Mouse (Mus musculus) heart, postnatal 10 days (tissue): Measurements from ENCODE around the gene Sgk1. TPM values are rescaled to one million over a fixed set of nuclear protein-coding genes. Genes with fewer than 3 reads are reported as not detected.

ENCODE experiments used
- DNase-seq, 2 experiments: peaks; one replicate each; pipeline ENCODE4 v3.0.0; 2021
- intact Hi-C: fragments of 180-260 bp; cut with DNase I; formaldehyde crosslinking; loops from one replicate; pipeline ENCODE4 v1.15.1; 2025
- total RNA-seq, 2 experiments: library from RNA; stranded (reverse); gene quantifications; 2 replicates each; pipeline ENCODE4 v1.2.3; 2021

Gene Sgk1
- 100 to 1,000 TPM in 1 of 2 experiments, 10 to 100 TPM in 1; 66.4 to 121 TPM for total RNA-seq

DNA sequence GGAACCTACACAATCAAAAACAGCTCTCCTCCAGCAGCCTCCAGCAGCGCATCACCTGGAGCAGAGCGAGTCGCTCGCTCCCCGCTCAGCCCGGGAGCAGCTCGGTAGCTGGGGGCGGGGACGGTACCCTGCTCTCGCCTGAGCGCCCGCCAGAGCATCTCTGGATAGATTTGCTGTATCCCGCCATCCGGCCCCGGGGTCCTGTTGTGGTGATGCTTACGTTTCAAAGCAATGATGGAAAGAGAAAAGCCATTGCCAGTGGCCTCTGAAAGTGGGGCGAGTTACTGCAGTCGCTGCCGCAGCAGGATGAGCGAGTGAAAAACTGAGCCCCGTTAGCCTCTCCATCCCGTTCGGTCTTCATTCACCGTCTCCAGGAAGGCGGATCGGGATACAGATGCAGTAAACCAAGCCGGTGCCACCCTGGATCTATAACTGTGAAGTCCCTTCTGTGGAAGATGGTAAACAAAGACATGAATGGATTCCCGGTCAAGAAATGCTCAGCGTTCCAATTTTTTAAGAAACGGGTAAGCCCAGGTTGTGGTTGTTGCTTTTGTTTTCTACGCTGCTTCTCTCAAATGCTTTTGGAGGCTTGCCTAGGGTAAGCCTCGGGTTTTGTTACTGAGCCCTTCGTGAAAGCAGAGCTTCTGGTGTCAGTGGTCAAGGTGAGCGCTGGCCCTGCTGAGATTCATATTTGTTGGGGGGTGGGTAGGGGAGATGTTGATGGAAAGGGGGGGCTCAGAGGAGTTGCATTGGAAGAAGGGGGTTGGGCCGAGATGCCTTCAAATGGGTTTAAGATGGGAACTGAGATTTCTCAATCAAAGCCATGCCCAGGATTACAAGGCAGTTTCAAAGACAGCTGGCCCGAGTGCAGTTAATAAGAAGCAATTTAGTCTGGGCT, at the start of gene Sgk1:
Sgk1 (plus strand) TSS at position 1 of the 898 bp plus-strand sequence.
- intact Hi-C loops = no loop called here
- peak; percentile 13 to 29 for DNase-seq

DNA sequence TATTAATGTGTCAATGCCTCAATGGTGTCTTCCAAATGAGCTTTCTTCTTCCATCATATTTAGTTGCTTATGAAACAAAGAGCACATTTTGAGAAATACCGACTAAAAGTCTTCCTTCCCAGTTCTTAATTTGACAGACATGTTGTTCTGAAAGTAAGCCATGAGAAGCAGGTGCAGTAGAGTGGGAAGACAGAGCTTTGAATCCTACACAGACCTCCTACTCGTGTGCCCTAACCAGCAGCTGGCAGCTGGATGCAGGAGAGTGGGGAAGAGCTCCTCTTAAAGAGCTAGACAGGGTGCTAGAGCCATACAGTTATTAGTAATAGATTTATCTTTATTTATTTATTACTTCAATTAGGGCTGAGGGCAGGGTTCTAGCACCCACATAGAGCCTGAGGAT, 49.7 kb upstream of the Sgk1 start:
- DNase-seq = no peak
- intact Hi-C loops = no loop called here

DNA sequence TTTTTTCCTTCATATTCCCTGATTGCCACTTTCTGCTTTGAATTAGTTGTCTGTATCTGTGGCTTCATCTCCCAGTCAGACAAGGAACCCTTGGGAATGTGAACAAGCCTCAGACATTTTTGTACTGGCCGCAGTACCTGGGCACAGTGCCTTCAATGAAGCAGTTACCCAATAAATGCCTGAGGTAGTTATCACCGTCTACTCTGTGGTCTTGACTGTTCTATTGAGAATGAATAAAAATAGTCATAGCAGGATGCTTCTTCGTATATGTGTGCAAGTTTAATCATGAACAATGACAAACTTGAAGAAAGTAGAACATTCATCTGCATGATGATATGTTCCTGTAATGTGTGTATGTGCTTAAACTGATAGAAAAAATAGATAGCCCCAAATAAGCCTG, 48.2 kb upstream of the Sgk1 start:
- intact Hi-C loops = no loop called here
- no peak for DNase-seq

DNA sequence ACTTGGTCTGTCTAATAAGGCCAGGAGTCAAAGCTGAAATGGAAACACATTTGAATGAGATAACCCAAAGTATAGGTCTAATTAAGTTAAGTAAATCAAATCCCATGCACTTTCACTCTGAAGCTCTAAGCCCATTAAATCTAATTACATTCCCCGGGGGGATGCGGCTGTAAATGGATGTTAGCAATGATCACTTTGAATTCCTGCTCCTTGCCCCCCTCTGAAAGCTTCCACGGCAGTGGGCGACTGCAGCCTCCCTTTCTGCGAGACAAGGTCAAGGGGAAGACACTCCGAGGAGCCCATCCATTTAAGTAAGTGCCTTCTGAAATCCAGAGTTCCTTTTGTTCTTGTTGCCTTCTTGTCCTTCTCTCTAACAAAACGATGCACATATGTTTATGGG, 46.9 kb upstream of the Sgk1 start:
- intact Hi-C loops = no loop called here

DNA sequence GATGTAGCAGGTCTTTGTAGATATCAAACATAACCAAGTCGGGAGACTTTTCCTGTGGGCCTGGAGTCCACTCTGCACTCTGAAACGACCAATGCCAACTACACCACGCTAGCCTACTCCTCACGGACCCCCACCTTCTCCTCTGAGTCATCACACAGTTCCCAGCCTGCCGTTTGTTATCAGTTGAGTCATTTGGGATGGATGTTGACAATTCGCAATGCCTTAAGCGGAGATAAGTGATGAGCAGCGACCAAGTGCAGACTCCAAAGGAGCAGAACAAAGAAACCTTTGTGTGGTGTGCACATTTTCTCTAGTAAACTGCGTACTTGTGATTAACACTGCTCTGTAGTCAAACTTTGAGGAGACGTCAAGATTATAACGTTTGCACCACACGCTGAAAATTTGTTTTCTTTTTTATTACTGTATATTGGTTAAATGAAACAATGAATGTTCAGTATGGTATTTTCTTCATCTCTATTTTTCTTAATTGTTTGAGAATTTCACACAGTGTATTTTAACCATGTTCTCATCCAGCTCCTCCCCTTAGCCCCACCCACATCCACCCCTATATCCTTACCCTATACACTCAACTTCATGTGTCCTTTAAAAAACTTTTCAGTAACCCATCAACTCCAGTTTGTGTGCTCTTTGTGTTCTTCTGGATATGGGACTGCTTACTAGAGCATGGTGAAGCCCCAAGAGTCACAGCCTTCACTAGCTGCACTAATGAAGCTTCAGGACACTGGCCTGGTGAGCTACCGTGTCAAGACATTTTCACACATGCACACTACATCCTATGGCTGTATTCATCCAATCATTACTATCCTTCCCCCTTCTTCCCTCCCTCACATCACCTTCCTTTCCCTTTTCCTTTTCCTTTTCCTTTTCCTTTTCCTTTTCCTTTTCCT, 42.5 kb upstream of the Sgk1 start:
- DNase-seq = peak; percentile 23 to 33
- intact Hi-C loops = no loop called here

More for the DNA sequence above, 46.9 kb upstream of the Sgk1 start:
- DNase-seq = no peak

DNA sequence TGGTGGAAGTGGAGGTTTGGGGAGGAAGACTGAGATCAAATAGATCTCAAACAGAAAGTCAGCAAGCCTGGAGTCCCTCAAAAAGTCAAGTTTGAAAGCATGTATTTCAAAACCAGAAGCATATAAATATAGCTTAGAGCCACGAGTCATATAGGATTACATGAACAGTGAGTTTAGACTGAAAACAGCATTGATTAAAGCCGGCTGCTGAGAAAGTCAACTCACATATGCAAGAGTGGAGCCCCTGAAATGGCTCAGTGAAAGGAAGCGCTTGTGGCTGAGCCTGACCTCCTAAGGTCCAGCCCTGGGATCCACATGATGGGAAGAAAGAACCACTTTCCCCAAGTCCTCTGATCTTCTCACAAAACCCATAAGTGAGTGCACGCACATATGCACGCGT, 38.7 kb upstream of the Sgk1 start:
- no peak for DNase-seq
- intact Hi-C loops = no loop called here

DNA sequence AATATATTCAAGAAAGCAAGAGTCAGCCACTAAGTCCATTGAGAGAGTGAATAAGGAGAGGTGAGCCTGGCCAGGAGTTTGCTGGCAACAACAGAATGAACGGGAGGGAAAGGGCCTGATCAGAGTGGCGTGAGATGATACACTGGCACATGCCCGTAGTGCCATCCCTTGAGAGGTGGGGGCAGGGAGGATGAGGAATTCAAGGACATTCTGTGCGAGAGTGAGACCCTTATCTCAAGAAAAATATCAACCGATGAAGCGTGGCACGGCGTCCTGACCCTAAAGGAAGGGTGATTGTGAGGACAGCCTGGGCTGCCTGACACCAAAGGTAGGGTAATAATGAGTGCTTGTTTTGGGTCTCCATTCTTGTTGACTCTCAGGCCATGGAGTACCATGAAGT, 38.1 kb upstream of the Sgk1 start:
- no peak for DNase-seq
- intact Hi-C loops = no loop called here

DNA sequence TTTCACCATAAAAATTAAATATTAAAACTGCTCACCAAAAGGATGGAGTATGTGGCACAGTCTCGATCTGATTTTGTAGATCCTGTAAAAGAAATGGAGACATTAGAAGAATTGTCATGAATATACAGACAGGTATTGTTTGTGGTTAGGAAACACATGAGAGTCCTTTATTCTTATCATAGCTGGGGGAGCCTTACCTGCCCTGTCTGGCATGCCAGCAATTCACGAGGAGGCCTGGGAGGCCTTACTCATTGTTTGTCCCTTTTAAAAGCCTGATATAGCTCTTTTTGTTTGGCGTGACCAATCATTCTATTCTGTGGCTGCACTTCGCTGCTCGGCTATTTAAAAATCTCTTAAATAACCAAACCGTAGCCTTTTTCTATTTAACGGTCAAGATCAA, 37.6 kb upstream of the Sgk1 start:
- no peak for DNase-seq
- intact Hi-C loops = no loop called here

DNA sequence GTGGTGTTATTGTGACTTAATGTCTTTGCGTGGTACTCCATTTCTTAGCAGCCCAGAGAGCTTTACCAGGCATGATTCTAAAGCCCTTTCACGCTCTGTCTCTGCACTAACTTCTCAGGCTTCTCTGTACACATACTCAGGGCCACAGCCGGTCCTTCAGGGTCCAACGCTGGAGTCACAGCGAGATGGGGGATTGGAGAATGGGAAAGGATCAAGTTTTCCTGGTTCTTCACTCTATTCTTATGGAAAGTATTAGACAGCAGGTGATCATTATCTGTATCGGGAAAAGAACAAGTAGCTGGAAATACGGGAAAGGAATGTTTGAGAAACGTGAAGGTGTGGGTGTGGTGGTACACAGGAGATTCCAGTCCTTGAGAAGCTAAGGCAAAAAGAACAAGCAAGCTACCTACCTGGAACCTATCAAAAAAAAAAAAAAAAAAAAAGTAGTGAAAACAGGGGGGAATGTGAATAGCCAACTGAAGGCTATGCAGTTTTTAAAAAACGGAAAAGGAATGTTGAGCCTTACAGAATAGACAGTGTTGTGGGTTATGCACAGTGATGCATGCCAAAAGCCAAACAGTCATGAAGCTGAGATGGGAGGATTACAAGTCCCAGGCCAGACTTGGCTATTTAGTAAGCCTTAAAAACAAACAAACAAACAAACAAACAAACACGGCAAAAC, 36.2 kb upstream of the Sgk1 start:
- DNase-seq = no peak
- intact Hi-C loops = no loop called here

DNA sequence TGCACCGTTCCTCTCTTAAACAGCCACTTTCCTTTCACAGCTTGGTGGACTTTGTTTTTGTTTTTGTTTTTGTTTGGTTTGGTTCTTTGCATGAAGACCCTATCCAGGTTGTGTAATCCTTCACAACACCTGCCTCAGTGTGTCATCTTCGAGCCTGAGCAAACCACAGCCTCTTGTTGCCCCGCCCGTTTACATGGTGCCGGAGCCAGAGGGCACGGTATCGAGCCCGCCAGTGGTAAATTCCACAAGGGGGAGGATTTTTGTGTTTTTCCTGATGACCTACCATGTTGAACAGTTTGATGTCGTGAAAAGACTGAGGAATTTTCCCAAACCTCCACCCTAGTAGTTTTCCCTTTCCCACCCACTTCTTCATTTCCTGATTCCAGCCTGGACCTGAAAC, 35.6 kb upstream of the Sgk1 start:
- intact Hi-C loops = no loop called here
- no peak for DNase-seq

DNA sequence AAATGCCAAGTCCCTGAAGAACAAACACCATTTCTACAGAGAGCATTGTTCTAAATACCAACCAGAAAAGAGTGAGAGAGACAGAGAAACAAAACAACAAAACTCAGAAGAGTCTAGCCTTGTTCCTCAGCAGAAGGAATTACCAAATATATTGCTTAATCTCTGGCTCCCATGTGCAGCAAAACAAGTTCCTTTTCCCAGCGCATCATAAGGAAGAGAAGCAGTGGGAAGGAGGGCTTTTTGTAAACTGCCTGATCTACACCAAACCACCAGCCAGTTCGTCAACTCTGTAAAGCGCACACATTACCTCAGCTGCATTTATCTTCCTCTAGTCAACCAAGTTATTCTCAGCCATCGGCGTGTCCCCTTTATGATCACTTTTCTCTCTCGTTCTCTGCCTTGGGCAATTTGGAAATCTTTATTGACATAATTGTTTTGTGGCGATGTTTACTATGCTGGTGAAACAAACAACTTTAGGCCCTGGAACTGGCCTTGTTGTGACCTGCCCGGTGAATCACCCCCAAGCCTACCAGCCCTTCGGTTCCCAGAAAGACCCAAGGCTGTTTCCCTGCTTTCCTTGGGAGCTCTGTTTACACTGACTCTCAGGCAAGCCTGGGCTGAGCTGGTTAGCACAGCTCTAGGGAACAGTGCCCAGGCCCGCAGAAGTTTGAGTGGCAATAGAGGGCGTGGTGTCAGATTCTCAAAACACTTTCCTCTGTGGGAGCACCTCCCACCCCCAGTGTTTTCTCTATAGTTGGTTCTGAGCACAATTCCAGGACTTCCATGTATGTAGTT, 34.8 kb upstream of the Sgk1 start:
- DNase-seq = no peak
- intact Hi-C loops = no loop called here

DNA sequence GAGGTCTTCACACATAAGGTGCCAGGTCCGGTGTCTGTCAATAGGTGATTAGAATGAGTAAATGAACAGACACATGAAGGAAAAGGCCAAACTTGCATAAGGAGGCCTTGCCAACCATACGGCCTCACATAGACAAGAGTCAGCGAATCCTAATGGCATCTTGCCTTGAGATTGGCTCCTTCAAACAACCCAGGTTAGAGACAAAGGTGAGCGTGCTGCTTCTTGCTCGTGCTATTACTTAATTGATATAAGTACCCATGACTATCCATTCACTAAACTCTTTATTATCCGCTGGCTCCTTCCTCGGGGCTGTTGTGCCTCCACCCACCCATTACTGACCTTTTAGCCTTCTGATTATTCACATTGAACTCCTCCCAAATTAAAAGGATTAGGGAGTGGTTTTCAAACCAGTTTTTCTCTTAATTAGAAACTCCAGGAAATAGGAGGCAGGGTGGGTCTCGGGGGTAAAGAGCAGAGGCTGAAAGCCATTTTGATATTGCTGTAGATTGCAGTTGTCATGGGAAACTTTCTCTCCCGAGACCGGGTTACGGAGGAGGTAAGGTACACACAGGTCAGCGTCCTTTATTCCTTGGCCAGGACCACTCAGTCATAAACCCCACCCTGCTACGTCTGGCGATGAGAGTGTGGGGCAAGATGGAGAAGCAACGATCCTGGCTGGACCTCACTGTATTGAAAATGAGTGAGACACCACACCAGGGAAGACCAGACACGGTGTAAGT, 33.9 kb upstream of the Sgk1 start:
- DNase-seq = no peak
- intact Hi-C loops = no loop called here

DNA sequence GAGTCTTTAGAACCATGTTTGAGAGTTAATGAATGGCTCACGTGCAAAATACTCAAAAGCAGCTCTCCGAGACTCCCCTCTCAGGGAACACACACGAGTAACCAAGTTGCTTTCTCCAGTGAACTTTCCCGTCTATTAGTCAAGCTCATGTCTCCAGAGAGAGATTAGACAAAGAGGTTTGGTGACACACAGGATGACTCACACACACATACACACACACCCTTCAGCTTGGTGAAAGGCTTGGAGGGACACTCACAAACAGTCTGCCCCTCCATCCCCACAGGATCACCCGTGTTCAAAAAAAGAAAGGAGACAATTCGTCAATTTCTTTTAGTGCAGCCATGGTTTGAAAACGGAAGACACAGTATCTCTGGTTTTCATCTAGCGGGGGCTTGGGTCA, 32.7 kb upstream of the Sgk1 start:
- intact Hi-C loops = no loop called here
- no peak for DNase-seq

DNA sequence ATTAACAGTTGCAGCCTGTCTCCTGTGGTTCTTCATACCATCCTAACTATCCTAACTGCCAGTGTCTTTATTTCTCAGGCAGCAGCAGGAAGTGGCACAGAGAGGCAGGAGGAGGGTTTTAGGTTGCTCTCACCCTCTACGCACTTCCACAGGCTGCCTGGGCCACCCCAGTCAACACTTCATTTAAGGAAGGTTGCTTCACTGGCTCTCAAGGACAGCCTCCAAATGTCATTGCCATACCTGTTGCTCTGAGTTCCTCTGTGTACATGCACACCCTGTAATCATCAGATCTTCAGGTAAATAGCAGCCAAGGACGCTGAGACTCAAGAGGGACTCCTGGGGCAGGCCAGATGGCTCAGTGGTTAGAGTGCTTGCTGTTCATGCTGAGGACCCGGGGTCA, 31.7 kb upstream of the Sgk1 start:
- intact Hi-C loops = no loop called here

DNA sequence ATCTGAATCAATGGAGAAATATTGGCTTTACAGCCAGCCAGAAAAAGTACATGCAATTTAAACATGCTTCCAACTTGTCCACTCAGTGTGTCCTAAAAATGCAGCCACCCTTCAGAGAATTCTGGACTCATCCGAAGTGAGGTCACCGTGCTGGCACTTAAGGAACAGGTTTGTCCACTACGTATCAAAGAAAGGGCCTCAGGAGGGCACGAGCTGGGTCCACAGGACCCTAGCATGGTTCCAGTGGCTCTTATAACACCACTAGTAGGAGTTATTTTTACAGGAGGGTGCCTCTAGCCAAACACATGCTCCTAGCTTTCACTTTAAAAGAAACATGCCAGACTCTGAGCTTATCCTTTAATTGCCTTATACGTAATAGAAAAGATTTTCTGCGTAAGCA, 28.9 kb upstream of the Sgk1 start:
- no peak for DNase-seq
- intact Hi-C loops = no loop called here

More for the DNA sequence above, 31.7 kb upstream of the Sgk1 start:
- DNase-seq = no peak

DNA sequence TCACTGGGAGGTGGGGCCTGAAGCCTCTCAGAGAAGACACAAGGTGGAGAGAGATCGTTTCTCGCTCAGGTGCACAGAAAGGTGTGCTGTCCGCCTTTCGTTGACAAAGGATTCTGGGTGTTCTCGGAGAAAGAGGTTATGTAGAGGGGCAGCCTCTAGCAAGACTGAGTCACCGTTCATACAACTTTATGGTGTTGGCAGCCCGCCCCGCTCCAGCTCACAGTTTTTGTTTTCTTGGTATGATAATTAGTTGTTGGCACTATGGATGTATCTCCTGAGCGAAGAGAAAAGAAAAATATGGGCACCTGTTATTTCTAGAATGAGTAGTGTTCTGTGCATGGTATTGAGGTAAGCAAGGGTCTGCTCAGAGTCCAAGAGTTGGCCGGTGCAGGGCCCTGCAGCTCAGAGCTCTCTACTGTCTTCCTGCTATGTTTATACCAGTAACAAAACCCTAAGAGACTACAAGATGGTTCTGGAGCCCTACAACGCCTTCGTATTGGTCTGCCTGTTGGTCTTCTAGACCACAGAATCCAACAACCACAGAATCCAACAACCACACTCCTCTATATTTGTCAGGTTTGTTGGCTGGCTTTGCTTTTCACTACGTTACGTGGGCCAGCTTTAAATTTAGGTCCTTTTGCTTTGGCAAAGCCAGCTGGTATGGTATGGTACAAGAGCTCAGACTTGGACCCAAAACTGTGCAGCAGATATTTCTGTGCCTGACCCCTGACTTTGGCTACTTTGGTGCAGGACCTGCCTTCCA, 28.2 kb upstream of the Sgk1 start:
- no peak for DNase-seq
- intact Hi-C loops = no loop called here

DNA sequence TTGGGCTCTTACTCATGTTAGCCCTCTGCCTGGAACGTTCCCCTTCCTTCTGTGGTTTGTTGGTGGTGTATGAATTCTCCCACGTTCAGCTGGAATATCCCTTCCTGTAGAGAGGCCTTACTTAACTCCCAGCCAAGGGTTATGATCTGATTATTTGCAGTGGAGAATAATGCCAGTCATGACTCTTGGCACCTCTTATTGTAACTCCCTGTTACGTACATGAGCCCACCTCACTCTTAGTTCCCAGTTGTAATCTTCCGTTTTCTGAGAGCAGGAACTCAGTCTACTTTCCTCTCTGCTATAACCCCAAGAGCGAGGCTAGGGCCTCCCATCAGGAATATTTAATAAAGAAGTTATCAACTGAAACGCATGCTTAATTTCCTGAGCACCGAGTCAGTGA, 26.6 kb upstream of the Sgk1 start:
- intact Hi-C loops = no loop called here
- DNase-seq = no peak

DNA sequence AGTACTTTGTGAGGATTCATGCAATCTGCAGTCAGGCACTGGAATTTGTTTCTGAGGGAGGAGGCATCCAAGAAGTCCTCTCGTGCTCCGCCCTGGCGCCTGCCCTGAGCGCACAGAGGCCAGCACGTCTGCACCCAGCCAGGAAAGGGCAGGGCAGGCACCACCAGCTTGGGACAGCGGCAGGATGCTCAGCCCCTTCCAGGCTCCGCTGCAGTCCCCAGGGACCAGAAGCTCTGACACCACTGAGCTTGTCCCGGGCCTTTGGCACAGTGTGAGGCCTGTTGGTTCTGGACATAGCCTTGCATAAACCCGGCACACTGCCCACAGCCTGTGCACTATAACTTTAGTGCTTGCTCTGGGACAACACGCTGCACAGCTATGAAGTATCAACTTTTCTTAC, 24.3 kb upstream of the Sgk1 start:
- peak; percentile 45 to 56 for DNase-seq
- intact Hi-C loops = no loop called here

DNA sequence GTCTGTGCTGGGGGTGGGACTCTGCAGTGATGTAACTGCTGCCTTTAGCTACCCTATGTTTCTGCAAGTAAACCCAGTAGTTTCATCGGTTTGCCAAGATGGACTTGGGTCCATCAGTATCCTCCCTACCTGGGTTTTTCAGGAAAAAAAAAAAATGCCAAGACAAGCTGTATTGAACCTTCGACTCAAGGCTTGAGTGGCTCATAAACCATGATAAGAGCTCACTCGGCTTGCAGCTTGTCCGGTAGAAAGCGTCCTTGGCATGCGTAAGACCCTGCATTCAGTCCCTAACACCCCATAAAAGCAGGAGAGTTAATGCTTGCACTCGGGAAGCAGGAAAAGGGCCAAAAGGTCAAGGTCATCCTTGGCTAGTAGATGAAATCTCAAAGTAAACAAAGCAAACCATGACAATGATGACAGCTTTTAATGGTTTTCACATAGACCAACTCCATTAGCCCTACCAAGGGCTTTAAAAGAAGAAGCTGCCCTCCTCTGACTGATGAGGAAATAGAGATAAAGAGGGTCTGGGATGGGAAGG, 23.5 kb upstream of the Sgk1 start:
- intact Hi-C loops = no loop called here
- DNase-seq = no peak
